Mouse (Mus musculus) heart, postnatal 25 days (tissue): Measurements from ENCODE around the gene Fam180a. TPM values are rescaled to one million over a fixed set of nuclear protein-coding genes. Genes with fewer than 3 reads are reported as not detected.

Source experiments
- DNase-seq: peaks from one replicate; pipeline ENCODE4 v3.0.0; 2022; ENCODE audit warnings: low spot score
- intact Hi-C: fragments of 180-260 bp; cut with DNase I; formaldehyde crosslinking; loops from one replicate; pipeline ENCODE4 v1.15.1; 2025
- total RNA-seq, 2 experiments: library from RNA; stranded (reverse); gene quantifications; 2 replicates each; pipeline ENCODE4 v1.2.3; 2021

The Fam180a gene
- total RNA-seq, 2 experiments from 2014 or later: 0.78 to 0.81 TPM

DNA sequence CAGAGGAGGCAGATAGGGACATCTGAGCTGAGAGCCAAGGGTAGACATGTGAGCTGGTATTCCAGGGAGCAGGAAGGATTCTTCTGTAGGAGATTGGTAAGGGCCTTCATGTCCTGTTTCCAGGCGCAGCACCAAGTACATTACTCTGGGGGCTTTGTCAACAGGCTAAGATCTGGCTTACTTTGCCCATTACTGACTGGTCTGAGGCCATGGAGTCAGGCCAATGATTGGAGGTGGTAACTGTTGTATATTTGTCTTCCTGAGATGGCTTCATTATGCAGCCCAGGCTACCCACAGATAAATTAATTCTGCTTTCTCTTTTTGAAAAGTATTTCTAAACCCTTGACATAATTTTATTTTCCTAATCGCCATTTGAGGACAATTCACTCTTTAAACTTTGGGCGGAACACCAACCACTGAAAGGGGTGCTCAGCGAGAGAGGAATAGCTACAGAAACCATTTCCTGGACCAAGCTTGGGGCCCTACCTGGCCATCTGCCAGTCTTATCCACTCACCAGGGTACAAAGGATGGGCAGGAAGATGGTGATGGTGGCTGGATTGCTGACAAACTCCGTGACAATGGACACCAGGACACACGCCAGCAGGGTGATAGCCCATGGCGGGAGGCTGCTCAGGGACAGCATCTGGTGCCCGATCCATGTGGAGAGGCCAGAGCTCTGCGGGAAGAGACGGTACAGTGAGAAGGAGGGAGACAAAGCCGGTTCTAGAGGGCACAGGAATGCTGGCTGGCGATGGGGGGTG is 54.7 kb downstream of the Fam180a start:
- no peak for DNase-seq
- intact Hi-C loops: no loop called here

DNA sequence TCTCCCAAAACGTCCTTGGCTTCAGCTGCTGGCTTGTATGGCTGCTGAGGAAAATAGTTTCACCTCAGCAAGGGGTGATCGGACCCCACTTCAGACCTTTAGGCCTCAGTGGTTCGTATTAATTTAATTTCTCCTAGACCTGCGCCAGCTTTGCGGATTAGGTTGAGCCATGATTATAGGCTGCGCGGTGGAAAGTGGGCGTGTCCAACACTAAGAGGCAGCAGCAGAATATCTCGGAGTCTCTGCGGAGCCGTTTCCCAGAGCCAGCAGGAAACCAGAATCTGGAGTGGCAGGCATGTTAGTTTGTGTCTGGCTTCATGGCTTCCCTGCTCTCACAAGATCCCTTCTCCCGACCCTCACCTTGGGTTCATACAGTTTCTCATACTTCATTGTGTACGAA is 56.3 kb downstream of the Fam180a start:
- intact Hi-C loops: no loop called here
- DNase-seq: no peak

- intact Hi-C loops: no loop called here
- no peak for DNase-seq
Measured at GRCm38 (mm10) chr6:35268711-35269110, 57.2 kb downstream of the Fam180a start.

- DNase-seq: no peak
- intact Hi-C loops: no loop called here
Measured at GRCm38 (mm10) chr6:35265580-35266278, 60.2 kb downstream of the Fam180a start.

Other genes starting within 250 kb of the Fam180a start
- 10 to 100 TPM; 21.8 to 23.3 TPM for gene Cnot4, start 192.4 kb downstream of the Fam180a start, total RNA-seq
- 10 to 100 TPM; 14.3 to 14.6 TPM for gene Nup205, start 148.7 kb downstream of the Fam180a start, total RNA-seq
- under 1 TPM; 0.08 to 0.16 TPM for gene Slc13a4, start 18.0 kb downstream of the Fam180a start, total RNA-seq
- gene Mtpn, start 213.7 kb upstream of the Fam180a start, total RNA-seq: 10 to 100 TPM; 43.5 to 50.1 TPM